Mouse (Mus musculus): ENCODE data around the gene Vps33b. TPM values are rescaled to one million over a fixed set of nuclear protein-coding genes. Genes with fewer than 3 reads are reported as not detected.
A peak's percentile ranks its signal among the peaks of the same experiment; 100 is the strongest.

The Vps33b gene
- polyA plus RNA-seq, 1 experiment from 2014 or later, result 12.3 TPM

GRCm38 (mm10) chr7:80296462-80296861, 27.0 kb downstream of the Vps33b start:
- Histone ChIP-seq H3K27ac (ENCODE audit: low read depth, low read length) (no peak overlapping the region), H3K36me3 (ENCODE audit: control insufficient read depth, insufficient read depth, low read length) (peaks cover 3% of the 10 kb centered on the region; the same call in 1 of the 2 replicates), H3K9me3 (replicated peaks; ENCODE audit: control insufficient read depth, low read length) (no peaks in the 10 kb centered on the region), H3K4me3 (ENCODE audit: low read depth, low read length) (0 out of 2 replicates have a peak overlapping the region, but pooled peaks have one; percentile 76), H3K4me2 (no peak overlapping the region), H3K27me3 (ENCODE audit: control insufficient read depth, insufficient read depth, low read length) (no peaks in the 10 kb centered on the region), H3K9ac (ENCODE audit: low read depth, low read length) (0 out of 2 replicates have a peak overlapping the region, but pooled peaks have one; percentile 43), H3K4me1 (ENCODE audit: control insufficient read depth, insufficient read depth, low read length) (peaks cover 9% of the 10 kb centered on the region; the same call in 1 of the 2 replicates)
- ATAC-seq (replicated peaks; ENCODE audit: insufficient number of reproducible peaks, low FRiP score, low TSS enrichment), result no peak
- WGBS (ENCODE audit: insufficient replicate concordance), result 95% methylated on average over 6 of the region's 6 CpGs

- ATAC-seq (replicated peaks; ENCODE audit: insufficient number of reproducible peaks, low FRiP score, low TSS enrichment), result no peak
- no peak overlapping the region for H3K27ac ChIP-seq (ENCODE audit: low read depth, low read length)
- WGBS (ENCODE audit: insufficient replicate concordance), result 86% methylated on average over 3 of the region's 3 CpGs
- H3K4me1 ChIP-seq (ENCODE audit: control insufficient read depth, insufficient read depth, low read length), result peaks cover 9% of the 10 kb centered on the region; the same call in 1 of the 2 replicates
- H3K4me2 ChIP-seq, result no peak overlapping the region
- no peaks in the 10 kb centered on the region for H3K27me3 ChIP-seq (ENCODE audit: control insufficient read depth, insufficient read depth, low read length)
- H3K36me3 ChIP-seq (ENCODE audit: control insufficient read depth, insufficient read depth, low read length), result peaks cover 7% of the 10 kb centered on the region
- H3K9me3 ChIP-seq (replicated peaks; ENCODE audit: control insufficient read depth, low read length), result no peaks in the 10 kb centered on the region
- no peak overlapping the region for H3K9ac ChIP-seq (ENCODE audit: low read depth, low read length)
- no peak overlapping the region for H3K4me3 ChIP-seq (ENCODE audit: low read depth, low read length)
These were observed 27.6 kb downstream of the Vps33b start for GRCm38 (mm10) chr7:80297041-80297440.

GRCm38 (mm10) chr7:80298754-80299153, 29.3 kb downstream of the Vps33b start:
- WGBS (ENCODE audit: insufficient replicate concordance), result 94% methylated on average over 4 of the region's 4 CpGs
- H3K4me1 ChIP-seq (ENCODE audit: control insufficient read depth, insufficient read depth, low read length), result peaks cover 8% of the 10 kb centered on the region; the same call in 1 of the 2 replicates
- H3K4me3 ChIP-seq (ENCODE audit: low read depth, low read length), result no peak overlapping the region
- no peak overlapping the region for H3K9ac ChIP-seq (ENCODE audit: low read depth, low read length)
- H3K36me3 ChIP-seq (ENCODE audit: control insufficient read depth, insufficient read depth, low read length), result peaks cover 14% of the 10 kb centered on the region
- H3K27me3 ChIP-seq (ENCODE audit: control insufficient read depth, insufficient read depth, low read length), result no peaks in the 10 kb centered on the region
- H3K27ac ChIP-seq (ENCODE audit: low read depth, low read length), result no peak overlapping the region
- no peaks in the 10 kb centered on the region for H3K9me3 ChIP-seq (replicated peaks; ENCODE audit: control insufficient read depth, low read length)
- ATAC-seq (replicated peaks; ENCODE audit: insufficient number of reproducible peaks, low FRiP score, low TSS enrichment), result no peak
- no peak overlapping the region for H3K4me2 ChIP-seq

GRCm38 (mm10) chr7:80299568-80299967, 30.1 kb downstream of the Vps33b start:
- Histone ChIP-seq H3K4me2 (no peak overlapping the region), H3K9me3 (replicated peaks; ENCODE audit: control insufficient read depth, low read length) (no peaks in the 10 kb centered on the region), H3K36me3 (ENCODE audit: control insufficient read depth, insufficient read depth, low read length) (peaks cover 20% of the 10 kb centered on the region), H3K4me3 (ENCODE audit: low read depth, low read length) (no peak overlapping the region), H3K4me1 (ENCODE audit: control insufficient read depth, insufficient read depth, low read length) (peaks cover 7% of the 10 kb centered on the region; the same call in 1 of the 2 replicates), H3K27ac (ENCODE audit: low read depth, low read length) (no peak overlapping the region), H3K9ac (ENCODE audit: low read depth, low read length) (no peak overlapping the region), H3K27me3 (ENCODE audit: control insufficient read depth, insufficient read depth, low read length) (no peaks in the 10 kb centered on the region)
- WGBS (ENCODE audit: insufficient replicate concordance), result 89% methylated on average over 3 of the region's 3 CpGs
- ATAC-seq (replicated peaks; ENCODE audit: insufficient number of reproducible peaks, low FRiP score, low TSS enrichment), result no peak

DNA sequence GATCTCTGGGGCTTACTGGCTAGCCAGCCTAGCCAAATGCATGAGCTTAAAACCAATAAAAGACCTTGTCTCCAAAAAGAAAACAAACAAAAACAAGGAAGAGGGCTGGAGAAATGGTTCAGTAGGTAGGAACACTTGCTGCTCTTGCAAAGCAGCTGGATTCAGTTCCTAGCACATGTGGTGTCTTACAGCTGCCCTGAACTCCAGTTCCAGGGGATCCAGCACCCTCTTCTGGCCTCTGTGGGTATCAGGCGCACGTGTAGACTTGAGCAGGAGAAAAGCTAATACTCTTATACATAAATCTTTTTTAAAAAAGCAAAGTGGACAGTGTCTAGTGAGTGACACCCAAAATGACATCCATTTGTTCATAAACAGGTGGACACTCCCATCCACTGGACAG, 32.1 kb downstream of the Vps33b start:
- no peak overlapping the region for H3K9ac ChIP-seq (ENCODE audit: low read depth, low read length)

GRCm38 (mm10) chr7:80307766-80308165, 38.3 kb downstream of the Vps33b start:
- H3K36me3 ChIP-seq (ENCODE audit: control insufficient read depth, insufficient read depth, low read length), result peaks cover 55% of the 10 kb centered on the region
- 88% methylated on average over 3 of the region's 3 CpGs for WGBS (ENCODE audit: insufficient replicate concordance)
- H3K4me1 ChIP-seq (ENCODE audit: control insufficient read depth, insufficient read depth, low read length), result no peaks in the 10 kb centered on the region

More for the DNA sequence above, 32.1 kb downstream of the Vps33b start:
- no peak overlapping the region for H3K4me3 ChIP-seq (ENCODE audit: low read depth, low read length)
- ATAC-seq (replicated peaks; ENCODE audit: insufficient number of reproducible peaks, low FRiP score, low TSS enrichment), result no peak
- WGBS (ENCODE audit: insufficient replicate concordance), result 93% methylated on average over 2 of the region's 2 CpGs
- no peaks in the 10 kb centered on the region for H3K4me1 ChIP-seq (ENCODE audit: control insufficient read depth, insufficient read depth, low read length)
- H3K27ac ChIP-seq (ENCODE audit: low read depth, low read length), result no peak overlapping the region
- no peaks in the 10 kb centered on the region for H3K9me3 ChIP-seq (replicated peaks; ENCODE audit: control insufficient read depth, low read length)
- no peak overlapping the region for H3K4me2 ChIP-seq
- H3K27me3 ChIP-seq (ENCODE audit: control insufficient read depth, insufficient read depth, low read length), result no peaks in the 10 kb centered on the region
- H3K36me3 ChIP-seq (ENCODE audit: control insufficient read depth, insufficient read depth, low read length), result peaks cover 34% of the 10 kb centered on the region

DNA sequence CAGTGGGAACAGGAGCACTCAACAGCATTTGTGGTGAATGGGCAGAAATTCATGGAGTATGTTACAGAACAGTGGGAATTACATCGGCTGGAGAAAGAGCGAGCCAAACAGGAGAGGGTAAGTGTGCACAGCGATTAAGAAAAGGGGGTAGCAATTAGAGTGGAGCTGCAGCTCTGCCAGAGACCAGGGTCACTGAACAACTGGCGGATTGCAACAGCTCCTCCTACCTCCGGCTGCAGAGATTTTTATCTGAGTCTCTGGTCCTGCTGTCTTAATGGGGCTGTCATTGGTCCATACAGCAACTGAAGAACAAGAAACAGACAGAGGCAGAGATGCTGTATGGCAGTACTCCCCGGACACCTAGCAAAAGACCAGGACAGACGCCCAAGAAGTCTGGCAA, 41.3 kb downstream of the Vps33b start:
- Histone ChIP-seq H3K27me3 (ENCODE audit: control insufficient read depth, insufficient read depth, low read length) (no peaks in the 10 kb centered on the region), H3K4me1 (ENCODE audit: control insufficient read depth, insufficient read depth, low read length) (no peaks in the 10 kb centered on the region), H3K9me3 (replicated peaks; ENCODE audit: control insufficient read depth, low read length) (no peaks in the 10 kb centered on the region), H3K27ac (ENCODE audit: low read depth, low read length) (no peak overlapping the region), H3K9ac (ENCODE audit: low read depth, low read length) (no peak overlapping the region), H3K4me2 (no peak overlapping the region), H3K36me3 (ENCODE audit: control insufficient read depth, insufficient read depth, low read length) (peaks cover 63% of the 10 kb centered on the region), H3K4me3 (ENCODE audit: low read depth, low read length) (no peak overlapping the region)
- WGBS (ENCODE audit: insufficient replicate concordance), result 78% methylated on average over 7 of the region's 7 CpGs
- no peak for ATAC-seq (replicated peaks; ENCODE audit: insufficient number of reproducible peaks, low FRiP score, low TSS enrichment)

More at GRCm38 (mm10) chr7:80307766-80308165, 38.3 kb downstream of the Vps33b start:
- ATAC-seq (replicated peaks; ENCODE audit: insufficient number of reproducible peaks, low FRiP score, low TSS enrichment), result no peak
- Histone ChIP-seq H3K9me3 (replicated peaks; ENCODE audit: control insufficient read depth, low read length) (no peaks in the 10 kb centered on the region), H3K9ac (ENCODE audit: low read depth, low read length) (no peak overlapping the region), H3K4me2 (no peak overlapping the region), H3K27me3 (ENCODE audit: control insufficient read depth, insufficient read depth, low read length) (no peaks in the 10 kb centered on the region), H3K4me3 (ENCODE audit: low read depth, low read length) (no peak overlapping the region), H3K27ac (ENCODE audit: low read depth, low read length) (no peak overlapping the region)

DNA sequence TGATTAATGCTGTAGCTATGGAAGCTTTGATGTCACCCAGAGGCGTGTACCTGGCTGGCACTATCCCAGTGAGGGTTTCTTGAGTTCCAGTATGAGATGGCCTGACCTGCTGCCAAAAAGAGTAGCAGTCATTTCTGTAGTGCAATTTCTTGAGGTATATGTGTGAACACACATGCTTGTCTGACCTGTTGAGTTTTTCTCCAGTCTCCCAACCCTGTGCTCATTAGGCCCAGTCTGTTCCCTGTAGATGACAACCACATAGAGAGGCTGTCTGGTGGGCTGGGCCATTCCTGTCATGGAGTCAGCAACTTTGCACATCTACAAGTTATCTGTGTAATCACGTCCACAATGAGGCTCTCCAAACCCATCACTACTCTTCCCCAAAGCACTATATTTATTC, 46.3 kb downstream of the Vps33b start:
- H3K9ac ChIP-seq (ENCODE audit: low read depth, low read length), result no peak overlapping the region
- peaks cover 45% of the 10 kb centered on the region for H3K36me3 ChIP-seq (ENCODE audit: control insufficient read depth, insufficient read depth, low read length)
- peaks cover 9% of the 10 kb centered on the region; the same call in 1 of the 2 replicates for H3K4me1 ChIP-seq (ENCODE audit: control insufficient read depth, insufficient read depth, low read length)
- no peak for ATAC-seq (replicated peaks; ENCODE audit: insufficient number of reproducible peaks, low FRiP score, low TSS enrichment)
- no peak overlapping the region for H3K27ac ChIP-seq (ENCODE audit: low read depth, low read length)
- H3K4me3 ChIP-seq (ENCODE audit: low read depth, low read length), result no peak overlapping the region
- no peaks in the 10 kb centered on the region for H3K9me3 ChIP-seq (replicated peaks; ENCODE audit: control insufficient read depth, low read length)
- H3K27me3 ChIP-seq (ENCODE audit: control insufficient read depth, insufficient read depth, low read length), result no peaks in the 10 kb centered on the region
- 77% methylated on average over 2 of the region's 2 CpGs for WGBS (ENCODE audit: insufficient replicate concordance)
- no peak overlapping the region for H3K4me2 ChIP-seq

DNA sequence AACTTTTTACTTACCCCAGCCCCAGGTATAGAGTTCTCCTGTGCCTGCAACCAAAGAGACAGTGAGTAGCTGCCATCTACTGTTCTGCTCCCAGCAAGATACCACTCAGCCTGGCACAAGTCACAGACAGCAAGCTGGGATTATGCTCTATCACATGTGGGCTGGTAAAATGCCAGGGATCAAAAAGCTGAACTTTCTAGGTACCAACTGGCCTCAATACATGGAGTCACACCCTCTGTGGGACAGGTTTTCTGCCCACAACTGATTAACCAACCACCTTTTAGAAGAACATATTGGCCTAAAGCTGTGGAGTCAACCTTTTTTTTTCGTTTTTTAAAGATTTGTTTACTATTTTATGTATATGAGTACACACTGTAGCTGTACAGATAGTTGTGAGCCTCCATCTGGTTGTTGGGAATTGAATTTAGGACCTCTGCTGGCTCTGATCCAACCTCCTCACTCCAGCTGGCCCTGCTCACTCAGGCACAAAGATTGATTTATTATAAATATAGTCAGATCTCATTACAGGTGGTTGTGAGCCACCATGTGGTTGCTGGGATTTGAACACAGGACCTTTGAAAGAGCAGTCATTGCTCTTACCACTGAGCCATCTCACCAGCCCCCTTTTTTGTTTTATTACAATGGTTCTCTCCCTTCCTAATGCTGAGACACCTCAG, 48.1 kb downstream of the Vps33b start:
- Histone ChIP-seq H3K4me1 (ENCODE audit: control insufficient read depth, insufficient read depth, low read length) (peaks cover 9% of the 10 kb centered on the region; the same call in 1 of the 2 replicates), H3K9me3 (replicated peaks; ENCODE audit: control insufficient read depth, low read length) (no peaks in the 10 kb centered on the region), H3K9ac (ENCODE audit: low read depth, low read length) (no peak overlapping the region), H3K4me3 (ENCODE audit: low read depth, low read length) (no peak overlapping the region), H3K4me2 (no peak overlapping the region), H3K27me3 (ENCODE audit: control insufficient read depth, insufficient read depth, low read length) (no peaks in the 10 kb centered on the region), H3K27ac (ENCODE audit: low read depth, low read length) (no peak overlapping the region), H3K36me3 (ENCODE audit: control insufficient read depth, insufficient read depth, low read length) (peaks cover 38% of the 10 kb centered on the region)
- ATAC-seq (replicated peaks; ENCODE audit: insufficient number of reproducible peaks, low FRiP score, low TSS enrichment), result no peak
- WGBS (ENCODE audit: insufficient replicate concordance), result 64% methylated on average over 1 of the region's 1 CpGs
